Mouse (Mus musculus) heart, adult 2 months (tissue): Measurements from ENCODE around the gene Fgfr2. TPM values are rescaled to one million over a fixed set of nuclear protein-coding genes. Genes with fewer than 3 reads are reported as not detected.

Source experiments
- DNase-seq, 2 experiments: peaks; one replicate each; pipeline ENCODE4 v3.0.0; 2021
- H3K27ac ChIP-seq: fragments of 200-600 bp; 2 replicates; pipeline ENCODE4 v1.8.1; 2022
- H3K27me3 ChIP-seq: fragments of 200-500 bp; 2 replicates; pipeline ENCODE4 v1.6.1; 2012; ENCODE audit warnings: mild to moderate bottlenecking, low read length, inconsistent platforms, mixed read lengths; ENCODE audit not compliant: control insufficient read depth, insufficient read depth
- H3K36me3 ChIP-seq: fragments of 200-500 bp; 2 replicates; pipeline ENCODE4 v1.6.1; 2012; ENCODE audit warnings: low read length, inconsistent platforms; ENCODE audit not compliant: control insufficient read depth, insufficient read depth
- H3K4me1 ChIP-seq: fragments of 200-500 bp; 2 replicates; pipeline ENCODE4 v1.6.1; 2011; ENCODE audit warnings: low read length; ENCODE audit not compliant: control insufficient read depth, insufficient read depth
- H3K4me3 ChIP-seq: fragments of 200-600 bp; 2 replicates; pipeline ENCODE4 v1.8.1; 2022
- H3K79me2 ChIP-seq: fragments of 200-500 bp; replicated peaks from 2 replicates; pipeline ENCODE4 v1.6.1; 2012; ENCODE audit warnings: mild to moderate bottlenecking, inconsistent platforms, low read length, moderate library complexity, mixed read lengths; ENCODE audit not compliant: control insufficient read depth, insufficient read depth
- H3K9ac ChIP-seq: fragments of 200-500 bp; 2 replicates; pipeline ENCODE4 v1.6.1; 2012; ENCODE audit warnings: low read depth, mild to moderate bottlenecking, control low read depth, inconsistent platforms, low read length, mixed read lengths
- CTCF ChIP-seq: fragments of 200-600 bp; IDR thresholded peaks from 2 replicates; pipeline ENCODE4 v1.8.1; 2022; ENCODE audit warnings: antibody characterized with exemption, mild to moderate bottlenecking, moderate library complexity
- EP300 ChIP-seq: fragments of 200-500 bp; IDR thresholded peaks from 2 replicates; pipeline ENCODE4 v1.6.1; 2011; ENCODE audit warnings: low read depth, low read length, control low read depth; ENCODE audit not compliant: insufficient read depth
- POLR2A ChIP-seq: fragments of 200-500 bp; IDR thresholded peaks from 2 replicates; pipeline ENCODE4 v1.6.1; 2011; ENCODE audit warnings: mild to moderate bottlenecking, low read depth, low read length, control low read depth; ENCODE audit not compliant: insufficient read depth
- WGBS: fragments of 180-500 bp; shearing (Covaris S2); methylation state at CpG from one replicate; pipeline ENCODE4 v1.1.7; 2018; 5-methylcytosine and 5-hydroxymethylcytosine counted together
- intact Hi-C: fragments of 180-260 bp; cut with DNase I; formaldehyde crosslinking; loops from one replicate; pipeline ENCODE4 v1.15.1; 2025
- polyA plus RNA-seq: library from polyadenylated mRNA; depleted of rRNA; stranded (reverse); fragments of >200 nt; gene quantifications from 2 replicates; pipeline ENCODE4 v1.2.3, GENCODE M21; 2012
- total RNA-seq, 2 experiments: library from RNA; stranded (reverse); gene quantifications; 2 replicates each; pipeline ENCODE4 v1.2.3; 2021

Fgfr2 gene
- total and polyA plus RNA-seq, 3 experiments, result 1.1 to 2.0 (median 1.3) TPM

DNA sequence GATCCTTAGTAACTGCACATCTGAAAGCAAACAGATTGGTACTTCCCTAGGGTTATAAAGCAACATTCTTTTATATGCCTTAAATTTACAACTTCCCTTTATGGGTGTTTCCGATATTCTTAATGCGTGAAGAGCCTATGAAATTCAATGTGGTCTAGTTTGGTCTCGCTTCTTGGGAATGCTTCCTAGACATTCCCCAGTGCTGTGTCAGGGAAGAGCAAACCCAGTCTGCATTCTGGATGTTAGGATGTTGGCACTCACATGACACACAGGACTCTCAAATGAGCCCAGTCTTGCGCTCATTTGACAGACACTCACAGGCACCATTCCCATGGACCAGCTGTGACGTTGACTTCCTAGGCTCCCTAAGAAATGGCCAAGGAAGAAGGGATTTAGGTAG is 2743.3 kb downstream of the Fgfr2 start:
- H3K79me2 ChIP-seq, result no peaks in the 10 kb centered on the region
- no peak for DNase-seq
- no peaks in the 10 kb centered on the region for H3K27me3 ChIP-seq
- no peak for TF ChIP-seq CTCF
- TF ChIP-seq POLR2A, result no peak
- no peak for TF ChIP-seq EP300
- H3K4me3 ChIP-seq, result no peak overlapping the region
- no peaks in the 10 kb centered on the region for H3K4me1 ChIP-seq
- H3K36me3 ChIP-seq, result no peaks in the 10 kb centered on the region
- no peak overlapping the region for H3K27ac ChIP-seq
- intact Hi-C loops, result loop anchor here (2.0 kb wide), 1 partner anchor 727 kb away; no protein-coding TSS in a partner anchor
- H3K9ac ChIP-seq, result no peak overlapping the region
- WGBS, result 93% methylated on average over 5 of the region's 5 CpGs

DNA sequence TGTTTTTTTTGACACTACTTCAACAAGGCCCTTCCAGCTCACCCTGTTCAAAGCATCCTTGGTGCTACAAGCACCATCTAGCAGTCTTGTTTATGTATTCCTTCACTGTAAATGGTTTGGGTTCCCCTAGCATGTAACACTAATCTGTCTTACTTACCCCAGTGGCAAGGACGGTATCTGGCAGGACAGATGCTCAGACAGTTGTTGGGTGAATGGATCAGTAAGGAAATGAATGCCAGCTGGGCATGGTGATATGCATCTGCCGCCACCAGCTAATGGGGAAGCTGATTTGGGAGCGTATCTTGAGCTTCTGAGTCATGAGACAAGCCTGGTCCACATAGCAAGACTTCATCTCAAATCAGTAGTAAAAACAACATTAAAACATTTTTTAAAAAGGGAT is 2744.8 kb downstream of the Fgfr2 start:
- no peaks in the 10 kb centered on the region for H3K36me3 ChIP-seq
- no peak overlapping the region for H3K4me3 ChIP-seq
- no peaks in the 10 kb centered on the region for H3K27me3 ChIP-seq
- no peak for TF ChIP-seq EP300
- no peak for TF ChIP-seq POLR2A
- no peak for TF ChIP-seq CTCF
- H3K4me1 ChIP-seq, result no peaks in the 10 kb centered on the region
- DNase-seq, result no peak
- H3K9ac ChIP-seq, result no peak overlapping the region
- 89% methylated on average over 3 of the region's 3 CpGs for WGBS
- no peaks in the 10 kb centered on the region for H3K79me2 ChIP-seq
- intact Hi-C loops, result no loop called here
- H3K27ac ChIP-seq, result no peak overlapping the region

DNA sequence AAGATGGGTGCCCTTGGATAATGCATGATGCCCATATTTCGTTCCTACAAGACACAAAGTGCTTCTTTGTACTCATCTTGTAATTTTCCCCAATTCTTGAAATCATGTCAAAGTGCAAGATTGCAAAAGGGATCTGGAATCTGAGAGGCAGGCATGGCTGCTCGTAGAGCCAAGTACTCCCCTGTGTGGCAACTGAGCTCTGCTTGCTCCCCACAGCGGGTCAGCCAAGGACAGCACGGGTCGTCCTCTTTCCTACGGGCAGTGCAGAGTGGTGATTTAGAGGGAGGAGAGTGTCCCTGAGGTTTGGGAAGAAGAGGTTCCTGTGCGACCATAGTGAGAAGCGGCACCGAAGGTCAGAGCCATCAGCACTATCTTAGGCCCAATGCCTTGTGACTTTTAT is 2748.8 kb downstream of the Fgfr2 start:
- H3K9ac ChIP-seq, result no peak overlapping the region
- H3K4me1 ChIP-seq, result no peaks in the 10 kb centered on the region
- 69% methylated on average over 9 of the region's 9 CpGs for whole genome bisulfite sequencing
- intact Hi-C loops, result no loop called here
- no peak overlapping the region for H3K4me3 ChIP-seq
- no peaks in the 10 kb centered on the region for H3K36me3 ChIP-seq
- H3K27ac ChIP-seq, result no peak overlapping the region
- no peak for DNase-seq
- no peaks in the 10 kb centered on the region for H3K79me2 ChIP-seq
- TF ChIP-seq EP300 (no peak), POLR2A (no peak), CTCF (no peak)
- H3K27me3 ChIP-seq, result no peaks in the 10 kb centered on the region

DNA sequence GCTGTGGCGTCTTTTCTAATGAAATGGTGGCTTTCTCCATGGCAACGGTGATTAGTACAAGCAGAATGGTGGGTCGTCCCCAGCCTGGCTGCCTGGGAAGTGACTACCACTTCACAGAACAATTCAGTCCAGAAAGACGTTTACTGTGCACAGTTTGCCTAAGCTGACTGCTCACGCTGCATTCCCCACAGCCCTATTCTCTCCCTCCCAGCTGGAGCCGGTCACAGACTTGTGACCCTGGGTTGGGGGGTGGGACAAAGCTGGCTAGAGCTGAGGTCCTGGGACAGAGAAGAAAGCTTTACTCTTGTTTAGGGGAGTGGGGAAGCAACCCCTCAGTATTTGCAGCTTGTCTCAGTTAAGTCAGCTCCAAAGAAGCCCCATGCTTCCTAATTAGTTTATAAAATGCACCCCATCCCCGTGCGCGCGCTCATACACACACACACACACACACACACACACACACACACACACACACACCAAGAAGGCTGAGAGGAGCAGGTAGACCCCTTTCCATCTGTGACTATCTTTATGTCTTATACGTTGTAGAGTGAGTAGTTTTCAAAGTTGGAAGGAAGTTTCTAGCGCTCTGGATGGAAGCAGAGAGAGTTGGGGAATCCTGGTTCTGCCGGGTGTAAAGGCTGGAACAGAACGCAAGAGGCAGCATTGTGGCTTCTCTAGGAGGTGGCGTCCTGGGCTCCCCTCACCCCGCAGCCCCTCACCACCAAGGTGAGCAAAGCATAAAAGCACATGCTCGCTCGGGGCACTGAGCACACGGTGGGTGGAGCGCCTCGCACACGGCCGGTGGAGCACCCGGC is 2754.1 kb downstream of the Fgfr2 start:
- H3K27ac ChIP-seq, result no peak overlapping the region
- intact Hi-C loops, result no loop called here
- TF ChIP-seq EP300 (no peak), POLR2A (no peak), CTCF (no peak)
- no peak overlapping the region for H3K4me3 ChIP-seq
- WGBS, result 63% methylated on average over 24 of the region's 24 CpGs
- no peaks in the 10 kb centered on the region for H3K79me2 ChIP-seq
- no peaks in the 10 kb centered on the region for H3K27me3 ChIP-seq
- no peak for DNase-seq
- no peaks in the 10 kb centered on the region for H3K36me3 ChIP-seq
- no peaks in the 10 kb centered on the region for H3K4me1 ChIP-seq
- H3K9ac ChIP-seq, result no peak overlapping the region

DNA sequence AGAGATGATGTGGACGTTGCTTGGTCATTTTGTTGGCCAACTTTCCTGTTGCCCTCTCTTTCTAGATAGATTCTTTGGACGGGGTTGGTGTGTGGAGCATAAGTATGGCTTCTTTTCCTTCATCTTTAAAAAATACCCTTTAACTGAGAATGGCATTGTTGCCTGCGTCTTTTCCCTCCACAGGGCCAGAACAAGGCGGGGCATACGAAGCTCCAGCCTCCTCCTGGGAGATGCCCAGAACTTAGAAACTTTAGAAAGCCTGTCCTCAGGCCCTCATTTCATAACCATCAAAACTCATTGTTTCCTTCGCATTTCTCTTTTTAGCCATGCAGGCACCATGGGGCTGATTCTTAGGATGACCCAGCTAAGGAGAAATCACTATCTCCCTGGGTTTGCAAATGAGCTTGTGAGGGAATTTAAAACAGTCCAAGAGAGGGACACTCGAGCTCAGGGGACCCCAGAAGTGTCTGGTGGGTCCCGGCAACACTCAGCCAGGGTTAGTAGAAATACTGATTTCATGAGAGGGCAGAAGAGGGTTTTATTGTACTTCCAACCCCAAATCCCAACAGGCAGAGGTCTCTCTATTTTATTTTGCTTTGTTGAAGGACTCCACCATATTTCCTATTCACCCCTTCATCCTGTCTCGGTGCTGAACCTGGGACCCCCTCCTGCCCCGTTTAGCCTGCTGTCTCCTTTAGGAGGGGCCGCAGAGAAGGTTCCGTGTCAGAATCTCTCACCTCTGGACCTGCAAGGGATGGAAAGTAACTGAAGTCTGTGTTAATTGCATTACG is 2754.9 kb downstream of the Fgfr2 start:
- no peak for DNase-seq
- no peaks in the 10 kb centered on the region for H3K4me1 ChIP-seq
- no peaks in the 10 kb centered on the region for H3K27me3 ChIP-seq
- no peaks in the 10 kb centered on the region for H3K36me3 ChIP-seq
- H3K79me2 ChIP-seq, result no peaks in the 10 kb centered on the region
- H3K4me3 ChIP-seq, result no peak overlapping the region
- TF ChIP-seq POLR2A, result no peak
- no peak for TF ChIP-seq EP300
- no peak for TF ChIP-seq CTCF
- H3K27ac ChIP-seq, result no peak overlapping the region
- 61% methylated on average over 13 of the region's 13 CpGs for WGBS
- H3K9ac ChIP-seq, result no peak overlapping the region
- intact Hi-C loops, result no loop called here
